Comparison of ENCODE assay signal across 8 mouse cellular contexts in the genomic region with DNA sequence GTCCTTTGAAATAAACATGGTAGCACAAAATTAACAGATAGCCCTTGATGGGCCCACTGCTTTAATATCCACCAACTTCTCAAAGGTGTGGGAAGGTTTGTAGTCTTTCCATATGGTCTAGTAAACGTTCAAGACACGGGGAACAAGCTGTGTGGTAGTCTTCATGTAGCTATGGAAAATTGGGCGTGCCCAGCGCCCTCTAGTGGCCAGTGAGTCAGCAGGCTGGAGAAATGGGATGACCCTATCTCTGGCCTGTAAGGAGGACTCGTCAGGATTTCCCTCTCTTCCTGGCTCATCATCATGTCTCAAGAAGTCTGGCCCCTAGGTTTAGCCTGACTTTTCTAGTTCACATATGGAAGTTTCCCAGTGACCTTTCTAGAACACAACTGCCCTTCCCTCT. TPM values are rescaled to one million over a fixed set of nuclear protein-coding genes. Genes with fewer than 3 reads are reported as not detected.
DNase-seq lines count a peak whose midpoint lies in the region; ATAC-seq lines count a peak whose summit lies in the region.

No protein-coding gene starts in this region.

- 0 out of 2 replicates have a peak, but pooled peaks have one; percentile 31 for ATAC-seq in neutrophil, adult 5-6 weeks (ENCODE audit: extremely low read depth, insufficient number of reproducible peaks, low FRiP score, poor library complexity, severe bottlenecking)

- intact Hi-C loops in left cerebral cortex, postnatal 25 days (cut with DNase I) = loop anchor here (1.0 kb wide), 1 partner anchor 109 kb away; no protein-coding TSS in a partner anchor

- DNase-seq in ovary, adult 18-20 months (ENCODE audit: low spot score) = peak; percentile 15
- no peak for DNase-seq in ovary, postnatal 10 days (ENCODE audit: low spot score)
- DNase-seq in ZHBTc4 (ENCODE audit: low read depth, low spot score) = peak; percentile 47
- peak; percentile 81 to 87 for DNase-seq in cerebellum, postnatal 14 days
- DNase-seq in heart, adult 8-10 months (ENCODE audit: low spot score) = peak; percentile 17
- peak; percentile 39 to 47 for DNase-seq in left cerebral cortex, postnatal 25 days (ENCODE audit: low spot score in 2 of 2)
- no peak for DNase-seq in T-cell, adult 2 months (ENCODE audit: low spot score)

RNA-seq across cellular contexts. Expression of gene Sh2d7, which starts 8.8 kb away (rescaled TPM):
- total RNA-seq in heart, adult 8-10 months (2022) = not detected
- total RNA-seq in left cerebral cortex, postnatal 25 days (2021) = not detected
- total RNA-seq in neutrophil, adult 5-6 weeks (2017) = not detected in 2 replicates

RNA-seq across cellular contexts. Expression of gene Cib2, which starts 12.5 kb away (rescaled TPM):
- 1 to 10 TPM; 1.2 to 2.3 (median 1.7) TPM for total RNA-seq in heart, adult 8-10 months (2022)
- total RNA-seq in left cerebral cortex, postnatal 25 days (2021) = 10 to 100 TPM; 20.7 to 22.3 TPM
- total RNA-seq in neutrophil, adult 5-6 weeks (2017) = 2.1 and 3.1 TPM in 2 replicates

RNA-seq across cellular contexts. Expression of gene Idh3a, which starts 38.6 kb away (rescaled TPM):
- 100 to 1,000 TPM; 519 to 556 (median 547) TPM for total RNA-seq in heart, adult 8-10 months (2022)
- total RNA-seq in left cerebral cortex, postnatal 25 days (2021) = 100 to 1,000 TPM; 188 to 197 TPM
- total RNA-seq in neutrophil, adult 5-6 weeks (2017) = 14.4 and 14.8 TPM in 2 replicates

RNA-seq across cellular contexts. Expression of gene Dmxl2, which starts 46.1 kb away (rescaled TPM):
- total RNA-seq in heart, adult 8-10 months (2022) = 10 to 100 TPM; 21.8 to 30.1 (median 27.1) TPM
- 100 to 1,000 TPM; 191 to 201 TPM for total RNA-seq in left cerebral cortex, postnatal 25 days (2021)
- 117 and 119 TPM in 2 replicates for total RNA-seq in neutrophil, adult 5-6 weeks (2017)

Comparison
In these comparisons a context has a peak if more than half of its experiments do, and no peak if none do; other contexts are left out.
1. DNase-seq: peak in ovary, adult 18-20 months (single experiment), ZHBTc4 (single experiment), cerebellum, postnatal 14 days (2 of 2), heart, adult 8-10 months (single experiment) and left cerebral cortex, postnatal 25 days (2 of 2); none in ovary, postnatal 10 days (single experiment) and T-cell, adult 2 months (single experiment).
2. RNA of gene Idh3a, which starts 38.6 kb away (total RNA-seq): 519 to 556 TPM in heart, adult 8-10 months and 188 to 197 TPM in left cerebral cortex, postnatal 25 days; 14.4 to 14.8 TPM in neutrophil, adult 5-6 weeks; every median in the first group is over 10 times any median in the second.